19 mouse cellular contexts compared by ENCODE assay signal in genomic region chr1:127400198-127400597, GRCm38 (mm10).
A peak's percentile ranks its signal among the peaks of the same experiment; 100 is the strongest.
DNase-seq lines count a peak whose midpoint lies in the region; ATAC-seq and TF ChIP-seq lines count a peak whose summit lies in the region.
"Had no signal": no experiment of that assay in that cellular context is flagged by ENCODE, and none has a peak within 500 bp of the region (broad histone marks: within the 10 kb centered on the region; RNA-seq: fewer than 3 reads in every experiment).

No protein-coding gene starts in this region.

- ATAC-seq in liver, embryonic 12.5 days = no peak
- ATAC-seq in neural tube, embryonic 14.5 days (ENCODE audit: low read depth) = peak; percentile 70
- ATAC-seq in forebrain, postnatal 0 days = no peak
- ATAC-seq: forebrain, embryonic 14.5 days; inflammation-experienced regulatory T-cells, adult 6 months; midbrain, embryonic 15.5 days had no signal

- no peak overlapping the region for H3K4me2 ChIP-seq in liver, embryonic 12.5 days
- H3K4me2 ChIP-seq in neural tube, embryonic 14.5 days (ENCODE audit: low read depth, low read length) = no peak overlapping the region
- H3K4me2 ChIP-seq in forebrain, postnatal 0 days (ENCODE audit: low read depth) = no peak overlapping the region
- H3K4me2 ChIP-seq: limb, embryonic 12.5 days; midbrain, embryonic 15.5 days; neural tube, embryonic 12.5 days had no signal

- no peak for TF ChIP-seq POLR2A in liver, adult 2 months (IDR thresholded peaks at IDR 0.05; ENCODE audit: extremely low read depth, insufficient read depth, low read length)

- no peak overlapping the region for H3K4me3 ChIP-seq in liver, adult 2 months (ENCODE audit: insufficient read depth, low read depth, low read length)
- no peak overlapping the region for H3K4me3 ChIP-seq in liver, embryonic 12.5 days
- H3K4me3 ChIP-seq in neural tube, embryonic 14.5 days (ENCODE audit: low read depth, low read length) = no peak overlapping the region
- H3K4me3 ChIP-seq in forebrain, postnatal 0 days (ENCODE audit: low read depth, low read length) = no peak overlapping the region
- H3K4me3 ChIP-seq: gastrocnemius, adult 2 months; heart, adult 2 months; limb, embryonic 12.5 days; midbrain, embryonic 15.5 days; neural tube, embryonic 12.5 days had no signal

- no peak overlapping the region for H3K27ac ChIP-seq in liver, adult 2 months (replicated peaks; ENCODE audit: insufficient read depth, low read depth, low read length)
- H3K27ac ChIP-seq in liver, embryonic 12.5 days = no peak overlapping the region
- H3K27ac ChIP-seq in neural tube, embryonic 14.5 days (ENCODE audit: low read depth, low read length) = peak overlapping the region; percentile 23; the same call in 1 of the 2 replicates
- no peak overlapping the region for H3K27ac ChIP-seq in forebrain, postnatal 0 days (ENCODE audit: low read depth, low read length)
- H3K27ac ChIP-seq: gastrocnemius, adult 2 months; heart, adult 2 months; limb, embryonic 12.5 days; macrophage; midbrain, embryonic 15.5 days; neural tube, embryonic 12.5 days had no signal

- 84% methylated on average over 2 of the region's 2 CpGs for whole genome bisulfite sequencing in liver, adult 2 months
- WGBS in liver, embryonic 12.5 days (ENCODE audit: insufficient replicate concordance) = 67% methylated on average over 2 of the region's 2 CpGs
- WGBS in neural tube, embryonic 14.5 days = 37% methylated on average over 2 of the region's 2 CpGs
- WGBS in forebrain, postnatal 0 days = 34% methylated on average over 2 of the region's 2 CpGs

- no peaks in the 10 kb centered on the region for H3K27me3 ChIP-seq in liver, adult 2 months (ENCODE audit: control insufficient read depth, insufficient read depth, low read length)
- no peaks in the 10 kb centered on the region for H3K27me3 ChIP-seq in liver, embryonic 12.5 days (replicated peaks)
- no peaks in the 10 kb centered on the region for H3K27me3 ChIP-seq in neural tube, embryonic 14.5 days (ENCODE audit: control insufficient read depth, insufficient read depth, low read length)
- no peaks in the 10 kb centered on the region for H3K27me3 ChIP-seq in forebrain, postnatal 0 days (ENCODE audit: insufficient read depth, low read length)
- H3K27me3 ChIP-seq: limb, embryonic 12.5 days; midbrain, embryonic 15.5 days; neural tube, embryonic 12.5 days had no signal

- H3K79me2 ChIP-seq in liver, adult 2 months (ENCODE audit: control insufficient read depth, insufficient read depth, low read length) = no peaks in the 10 kb centered on the region

- peak; percentile 13 to 19 for DNase-seq in cerebellum, adult 18-20 months
- no peak for DNase-seq in cerebellum, adult 11 months
- DNase-seq in liver, adult 2 months (ENCODE audit: extremely low read depth, low read depth, low spot score) = peak; percentile 34
- DNase-seq in cerebellum, postnatal 10 days = peak; percentile 31 to 53
- no peak for DNase-seq in layer of hippocampus, adult 8-10 months (ENCODE audit: low spot score in 2 of 2)
- DNase-seq in forebrain, postnatal 0 days = no peak
- DNase-seq: adrenal gland, postnatal 14 days; gastrocnemius, adult 2 months; heart, adult 2 months; retina, postnatal 1 day; thymus, postnatal 25 days had no signal

- H3K9ac ChIP-seq in liver, adult 2 months (ENCODE audit: low read depth, low read length) = no peak overlapping the region
- H3K9ac ChIP-seq in liver, embryonic 12.5 days = no peak overlapping the region
- no peak overlapping the region for H3K9ac ChIP-seq in neural tube, embryonic 14.5 days (replicated peaks; ENCODE audit: low read depth, low read length)
- no peak overlapping the region for H3K9ac ChIP-seq in forebrain, postnatal 0 days
- H3K9ac ChIP-seq: limb, embryonic 12.5 days; midbrain, embryonic 15.5 days; neural tube, embryonic 12.5 days had no signal

- no peak for TF ChIP-seq CTCF in liver, adult 2 months (IDR thresholded peaks at IDR 0.05; ENCODE audit: low read depth, low read length)
- no peak for TF ChIP-seq CTCF in forebrain, postnatal 0 days (IDR thresholded peaks at IDR 0.05; ENCODE audit: low read depth)

- peaks cover 7% of the 10 kb centered on the region; the same call in 1 of the 2 replicates for H3K4me1 ChIP-seq in liver, adult 2 months (ENCODE audit: control insufficient read depth, insufficient read depth, low read length)
- no peaks in the 10 kb centered on the region for H3K4me1 ChIP-seq in liver, embryonic 12.5 days
- no peaks in the 10 kb centered on the region for H3K4me1 ChIP-seq in neural tube, embryonic 14.5 days (ENCODE audit: control insufficient read depth, insufficient read depth, low read length)
- H3K4me1 ChIP-seq in forebrain, postnatal 0 days (ENCODE audit: insufficient read depth) = no peaks in the 10 kb centered on the region
- H3K4me1 ChIP-seq: midbrain, embryonic 15.5 days had no signal

- no peaks in the 10 kb centered on the region for H3K36me3 ChIP-seq in liver, adult 2 months (ENCODE audit: control insufficient read depth, insufficient read depth, low read length)
- H3K36me3 ChIP-seq in liver, embryonic 12.5 days = peaks cover 3% of the 10 kb centered on the region
- no peaks in the 10 kb centered on the region; the same call in 1 of the 2 replicates for H3K36me3 ChIP-seq in neural tube, embryonic 14.5 days (ENCODE audit: control insufficient read depth, insufficient read depth, low read length)
- peaks cover 4% of the 10 kb centered on the region; the same call in 1 of the 2 replicates for H3K36me3 ChIP-seq in forebrain, postnatal 0 days (ENCODE audit: insufficient read depth)
- H3K36me3 ChIP-seq: neural tube, embryonic 12.5 days had no signal

- no peaks in the 10 kb centered on the region for H3K9me3 ChIP-seq in liver, embryonic 12.5 days (replicated peaks)
- no peaks in the 10 kb centered on the region for H3K9me3 ChIP-seq in neural tube, embryonic 14.5 days (ENCODE audit: control insufficient read depth, low read length)
- no peaks in the 10 kb centered on the region for H3K9me3 ChIP-seq in forebrain, postnatal 0 days (ENCODE audit: low read length)
- H3K9me3 ChIP-seq: limb, embryonic 12.5 days; midbrain, embryonic 15.5 days; neural tube, embryonic 12.5 days had no signal

Comparison
In these comparisons a context has a peak if more than half of its experiments do, and no peak if none do; other contexts are left out.
1. DNase-seq: peak in cerebellum, adult 18-20 months (2 of 2), liver, adult 2 months (single experiment) and cerebellum, postnatal 10 days (2 of 2); none in cerebellum, adult 11 months (single experiment), layer of hippocampus, adult 8-10 months (0 of 2) and forebrain, postnatal 0 days (single experiment).